Mouse (Mus musculus) MEL (cell line): ENCODE data around the gene Agbl5. TPM values are rescaled to one million over a fixed set of nuclear protein-coding genes. Genes with fewer than 3 reads are reported as not detected.

Experiments used
- DNase-seq: peaks from one replicate; pipeline ENCODE4 v3.0.0; 2011; ENCODE audit warnings: low read depth, low spot score
- H3K27ac ChIP-seq: 2 replicates; pipeline ENCODE4 v1.5.1; 2012; ENCODE audit warnings: low read depth, mild to moderate bottlenecking, control low read depth, low read length, moderate library complexity; ENCODE audit not compliant: control insufficient read depth
- H3K27me3 ChIP-seq, 2 experiments: fragments of 150-350 bp in 1 of 2; sonication (generic) in 1 of 2; 2 replicates each; pipeline ENCODE4 v1.6.1; 2012; ENCODE audit warnings: low read length in 2 of 2, mild to moderate bottlenecking in 2 of 2, improper control_type of control experiment in 1 of 2, moderate library complexity in 1 of 2; ENCODE audit not compliant: insufficient read depth in 2 of 2, control insufficient read depth in 1 of 2
- H3K36me3 ChIP-seq, 2 experiments: 2 replicates each; pipeline ENCODE4 v1.6.1; 2012 to 2014; ENCODE audit warnings: low read length in 2 of 2, improper control_type of control experiment in 1 of 2, inconsistent platforms in 1 of 2, mild to moderate bottlenecking in 1 of 2; ENCODE audit not compliant: insufficient read depth in 2 of 2, control insufficient read depth in 1 of 2
- H3K4me1 ChIP-seq, 2 experiments: fragments of 150-350 bp in 1 of 2; sonication (generic) in 1 of 2; 2 replicates each; pipeline ENCODE4 v1.6.1; 2012; ENCODE audit warnings: low read length in 2 of 2, improper control_type of control experiment in 1 of 2, mild to moderate bottlenecking in 1 of 2; ENCODE audit not compliant: insufficient read depth in 2 of 2, control insufficient read depth in 1 of 2
- H3K4me3 ChIP-seq, 2 experiments: fragments of 150-350 bp in 1 of 2; sonication (generic) in 1 of 2; 2 replicates each; pipeline ENCODE4 v1.5.1; 2012; ENCODE audit warnings: low read depth in 2 of 2, low read length in 2 of 2, mild to moderate bottlenecking in 2 of 2, moderate library complexity in 2 of 2, control low read depth in 1 of 2, improper control_type of control experiment in 1 of 2; ENCODE audit not compliant: control insufficient read depth in 1 of 2, insufficient read depth in 1 of 2
- H3K79me2 ChIP-seq: 2 replicates; pipeline ENCODE4 v1.6.1; 2012; ENCODE audit warnings: mild to moderate bottlenecking, low read length, moderate library complexity; ENCODE audit not compliant: control insufficient read depth, poor library complexity, insufficient read depth
- H3K9ac ChIP-seq: 2 replicates; pipeline ENCODE4 v1.6.1; 2012; ENCODE audit warnings: low read depth, mild to moderate bottlenecking, control low read depth, low read length, moderate library complexity; ENCODE audit not compliant: control insufficient read depth, poor library complexity, severe bottlenecking
- H3K9me3 ChIP-seq: fragments of 150-350 bp; sonication (generic); replicated peaks from 2 replicates; pipeline ENCODE4 v1.6.1; 2012; ENCODE audit warnings: mild to moderate bottlenecking, low read length, improper control_type of control experiment, moderate library complexity; ENCODE audit not compliant: insufficient read depth
- CHD1 ChIP-seq: IDR thresholded peaks from 2 replicates; pipeline ENCODE4 v1.6.1; 2012; ENCODE audit warnings: low read depth, mild to moderate bottlenecking, inconsistent platforms, low read length, improper control_type of control experiment
- CHD2 ChIP-seq: IDR thresholded peaks from 2 replicates; pipeline ENCODE4 v1.6.1; 2011; ENCODE audit warnings: low read length, improper control_type of control experiment
- CTCF ChIP-seq, 3 experiments: IDR thresholded peaks in 2 of 3; conservative IDR thresholded peaks in 1 of 3; 2 replicates each; pipeline ENCODE4 v1.5.1; 2011 to 2012; ENCODE audit warnings: low read length in 3 of 3, low read depth in 2 of 3, mild to moderate bottlenecking in 2 of 3, improper control_type of control experiment in 1 of 3, inconsistent platforms in 1 of 3, mixed read lengths in 1 of 3, moderate library complexity in 1 of 3; ENCODE audit not compliant: control insufficient read depth in 1 of 3, insufficient read depth in 1 of 3, poor library complexity in 1 of 3, severe bottlenecking in 1 of 3
- E2F4 ChIP-seq: IDR thresholded peaks from 2 replicates; pipeline ENCODE4 v1.6.1; 2011; ENCODE audit warnings: low read depth, low read length, improper control_type of control experiment, borderline replicate concordance
- ETS1 ChIP-seq: IDR thresholded peaks from 2 replicates; pipeline ENCODE4 v1.6.1; 2012; ENCODE audit warnings: low read depth, mild to moderate bottlenecking, inconsistent platforms, low read length, improper control_type of control experiment, moderate library complexity
- GATA1 ChIP-seq: IDR thresholded peaks from 2 replicates; pipeline ENCODE4 v1.6.1; 2011; ENCODE audit warnings: low read depth, low read length, improper control_type of control experiment
- KAT2A ChIP-seq: conservative IDR thresholded peaks from 2 replicates; pipeline ENCODE4 v1.6.1; 2012; ENCODE audit warnings: low read depth, low read length, improper control_type of control experiment, inconsistent platforms
- MAFK ChIP-seq: IDR thresholded peaks from 2 replicates; pipeline ENCODE4 v1.6.1; 2011; ENCODE audit warnings: low read depth, mild to moderate bottlenecking, low read length, improper control_type of control experiment, borderline replicate concordance
- MAX ChIP-seq: IDR thresholded peaks from 2 replicates; pipeline ENCODE4 v1.6.1; 2011; ENCODE audit warnings: low read length, improper control_type of control experiment
- POLR2A ChIP-seq, 2 experiments: IDR thresholded peaks; 2 replicates each; pipeline ENCODE4 v1.6.1; 2011 to 2012; ENCODE audit warnings: low read length in 2 of 2, mild to moderate bottlenecking in 2 of 2, control low read depth in 1 of 2, improper control_type of control experiment in 1 of 2, low read depth in 1 of 2, moderate library complexity in 1 of 2; ENCODE audit not compliant: control insufficient read depth in 1 of 2, insufficient read depth in 1 of 2, poor library complexity in 1 of 2
- POLR2AphosphoS5 ChIP-seq: IDR thresholded peaks from 2 replicates; pipeline ENCODE4 v1.6.1; 2012; ENCODE audit warnings: low read depth, borderline replicate concordance, mild to moderate bottlenecking, inconsistent platforms, low read length, moderate library complexity, mixed read lengths
- RCOR1 ChIP-seq: IDR thresholded peaks from 2 replicates; pipeline ENCODE4 v1.6.1; 2012; ENCODE audit warnings: low read depth, mild to moderate bottlenecking, inconsistent platforms, low read length, improper control_type of control experiment
- SIN3A ChIP-seq: IDR thresholded peaks from 2 replicates; pipeline ENCODE4 v1.6.1; 2012; ENCODE audit warnings: low read length, improper control_type of control experiment, inconsistent platforms
- SMC3 ChIP-seq: IDR thresholded peaks from 2 replicates; pipeline ENCODE4 v1.6.1; 2011; ENCODE audit warnings: low read depth, low read length, improper control_type of control experiment
- TBP ChIP-seq: IDR thresholded peaks from 2 replicates; pipeline ENCODE4 v1.8.0; 2011; ENCODE audit warnings: low read depth, low read length, improper control_type of control experiment
- UBTF ChIP-seq: IDR thresholded peaks from 2 replicates; pipeline ENCODE4 v1.6.1; 2012; ENCODE audit warnings: low read depth, mild to moderate bottlenecking, inconsistent platforms, low read length, improper control_type of control experiment, moderate library complexity, borderline replicate concordance; ENCODE audit not compliant: insufficient read depth
- USF2 ChIP-seq, 2 experiments: IDR thresholded peaks; 2 replicates each; pipeline ENCODE4 v1.6.1; 2011 to 2012; ENCODE audit warnings: improper control_type of control experiment in 2 of 2, low read length in 2 of 2, borderline replicate concordance in 1 of 2, inconsistent platforms in 1 of 2, low read depth in 1 of 2, mild to moderate bottlenecking in 1 of 2; ENCODE audit not compliant: insufficient read depth in 1 of 2
- polyA plus RNA-seq, 2 experiments: library from polyadenylated mRNA; stranded (reverse) in 1 of 2; unstranded in 1 of 2; fragments of >175 nt in 1 of 2; fragments of >200 nt in 1 of 2; gene quantifications; 2 replicates each; pipeline versions ENCODE4 v1.2.1 to v1.2.4; 2012; ENCODE audit warnings: low replicate concordance in 2 of 2, low read depth in 1 of 2; ENCODE audit not compliant: insufficient read length in 2 of 2, insufficient read depth in 1 of 2, missing spikeins in 1 of 2
- total RNA-seq: library from RNA; depleted of rRNA; stranded (reverse); fragments of 300-350 nt; gene quantifications from 2 replicates; pipeline ENCODE4 v1.2.3, GENCODE M21; 2012

Agbl5 gene
- total and polyA plus RNA-seq, 3 experiments = 10.6 to 45.0 TPM; not detected in 1

- H3K27ac ChIP-seq = no peak overlapping the region
- no peak for DNase-seq
- TF ChIP-seq KAT2A = no peak
- TF ChIP-seq MAFK = 0 out of 2 replicates have a peak, but pooled peaks have one; percentile 14
- peak; percentile 96 for TF ChIP-seq TBP
- no peak for TF ChIP-seq RCOR1
- TF ChIP-seq, all 39 proteins: peak for 2
- H3K36me3 ChIP-seq = peaks cover 4 to 14% of the 10 kb centered on the region in 2 experiments; a peak in 3 of 4 replicates
- H3K79me2 ChIP-seq = peaks cover 18% of the 10 kb centered on the region
- H3K9ac ChIP-seq = no peak overlapping the region
- no peaks in the 10 kb centered on the region for H3K9me3 ChIP-seq
- H3K4me1 ChIP-seq = peaks cover 9 to 33% of the 10 kb centered on the region in 2 experiments
- no peak overlapping the region for H3K4me3 ChIP-seq
- H3K27me3 ChIP-seq = no peaks in the 10 kb centered on the region
These were observed 21.4 kb downstream of the Agbl5 start for GRCm38 (mm10) chr5:30909863-30910262.

- Histone ChIP-seq H3K36me3 (peaks cover 4 to 20% of the 10 kb centered on the region in 2 experiments; a peak in 3 of 4 replicates), H3K9me3 (no peaks in the 10 kb centered on the region), H3K4me3 (no peak overlapping the region), H3K79me2 (peaks cover 16% of the 10 kb centered on the region), H3K27me3 (no peaks in the 10 kb centered on the region), H3K9ac (no peak overlapping the region), H3K4me1 (peaks cover 14 to 39% of the 10 kb centered on the region in 2 experiments), H3K27ac (no peak overlapping the region)
- no peak for DNase-seq
- TF ChIP-seq ETS1 (no peak), SMC3 (no peak), CTCF (IDR thresholded peaks at IDR 0.05 in 2 of 3, conservative IDR thresholded peaks at IDR 0.05 in 1 of 3; ENCODE audit: control insufficient read depth in 1 of 3, insufficient read depth in 1 of 3, low read depth in 2 of 3, low read length in 3 of 3, poor library complexity in 1 of 3, severe bottlenecking in 1 of 3) (no peak), KAT2A (no peak), MAX (no peak)
These were observed 22.0 kb downstream of the Agbl5 start for GRCm38 (mm10) chr5:30910481-30910880.

GRCm38 (mm10) chr5:30912156-30912555 is 23.7 kb downstream of the Agbl5 start:
- peaks cover 3% of the 10 kb centered on the region for H3K79me2 ChIP-seq
- H3K4me1 ChIP-seq = peaks cover 19 to 44% of the 10 kb centered on the region in 2 experiments
- no peak overlapping the region for H3K27ac ChIP-seq
- no peaks in the 10 kb centered on the region for H3K9me3 ChIP-seq
- no peaks in the 10 kb centered on the region for H3K27me3 ChIP-seq
- DNase-seq = no peak
- no peak overlapping the region for H3K4me3 ChIP-seq
- H3K9ac ChIP-seq = no peak overlapping the region
- TF ChIP-seq SIN3A (no peak), UBTF (no peak), RCOR1 (no peak), POLR2AphosphoS5 (no peak), E2F4 (no peak), CHD2 (no peak), POLR2A (IDR thresholded peaks at IDR 0.05; ENCODE audit: control insufficient read depth in 1 of 2, insufficient read depth in 1 of 2, low read depth in 1 of 2, low read length in 2 of 2, poor library complexity in 1 of 2) (no peak), GATA1 (no peak), SMC3 (no peak), CHD1 (no peak), USF2 (IDR thresholded peaks at IDR 0.05; ENCODE audit: borderline replicate concordance in 1 of 2, insufficient read depth in 1 of 2, low read depth in 1 of 2, low read length in 2 of 2) (no peak)
- peaks cover 0 to 22% of the 10 kb centered on the region in 2 experiments; a peak in 2 of 4 replicates for H3K36me3 ChIP-seq
